Mouse (Mus musculus): ENCODE data around the gene P2ry4. TPM values are rescaled to one million over a fixed set of nuclear protein-coding genes. Genes with fewer than 3 reads are reported as not detected.

The P2ry4 gene
- total and polyA plus RNA-seq, 2 experiments from 2014 or later: not detected

- H3K9me3 ChIP-seq (replicated peaks; ENCODE audit: control insufficient read depth, low read length): no peaks in the 10 kb centered on the region
- DNase-seq (ENCODE audit: low spot score) (peak; percentile 5), ATAC-seq (ENCODE audit: insufficient read depth, low read depth) (no peak)
- H3K27me3 ChIP-seq (ENCODE audit: control insufficient read depth, insufficient read depth, low read length): no peaks in the 10 kb centered on the region
- H3K4me1 ChIP-seq (ENCODE audit: control insufficient read depth, insufficient read depth): no peaks in the 10 kb centered on the region
- peak overlapping the region; percentile 62 for H3K4me2 ChIP-seq (ENCODE audit: low read depth, low read length)
- H3K4me3 ChIP-seq (ENCODE audit: low read depth, low read length): peak overlapping the region; percentile 70
- peaks cover 16% of the 10 kb centered on the region for H3K36me3 ChIP-seq (replicated peaks; ENCODE audit: control insufficient read depth, insufficient read depth, low read length)
- peak overlapping the region; percentile 67; the same call in 1 of the 2 replicates for H3K9ac ChIP-seq (replicated peaks; ENCODE audit: low read depth, low read length)
- no peak overlapping the region for H3K27ac ChIP-seq (ENCODE audit: low read depth)
- TF ChIP-seq EP300 (IDR thresholded peaks at IDR 0.05; ENCODE audit: low read depth) (no peak), CTCF (IDR thresholded peaks at IDR 0.05; ENCODE audit: low read depth) (no peak)
- WGBS: 23% methylated on average over 7 of the region's 7 CpGs
Measured at GRCm38 (mm10) chrX:100625146-100625545, 30.5 kb upstream of the P2ry4 start.

GRCm38 (mm10) chrX:100624242-100624641 is 29.6 kb upstream of the P2ry4 start:
- H3K27ac ChIP-seq (ENCODE audit: low read depth): no peak overlapping the region
- H3K4me3 ChIP-seq (ENCODE audit: low read depth, low read length): no peak overlapping the region
- 76% methylated on average over 4 of the region's 4 CpGs for WGBS
- H3K9me3 ChIP-seq (replicated peaks; ENCODE audit: control insufficient read depth, low read length): no peaks in the 10 kb centered on the region
- peaks cover 16% of the 10 kb centered on the region for H3K36me3 ChIP-seq (replicated peaks; ENCODE audit: control insufficient read depth, insufficient read depth, low read length)
- no peaks in the 10 kb centered on the region for H3K4me1 ChIP-seq (ENCODE audit: control insufficient read depth, insufficient read depth)
- no peak for ATAC-seq (ENCODE audit: insufficient read depth, low read depth)
- H3K27me3 ChIP-seq (ENCODE audit: control insufficient read depth, insufficient read depth, low read length): no peaks in the 10 kb centered on the region
- no peak for DNase-seq (ENCODE audit: low spot score)
- H3K9ac ChIP-seq (replicated peaks; ENCODE audit: low read depth, low read length): no peak overlapping the region
- no peak for TF ChIP-seq CTCF (IDR thresholded peaks at IDR 0.05; ENCODE audit: low read depth)
- TF ChIP-seq EP300 (IDR thresholded peaks at IDR 0.05; ENCODE audit: low read depth): no peak
- H3K4me2 ChIP-seq (ENCODE audit: low read depth, low read length): no peak overlapping the region

- TF ChIP-seq CTCF (IDR thresholded peaks at IDR 0.05; ENCODE audit: low read depth) (peak; percentile 32), EP300 (IDR thresholded peaks at IDR 0.05; ENCODE audit: low read depth) (no peak)
- 53% methylated on average over 2 of the region's 2 CpGs for WGBS
- Histone ChIP-seq H3K9me3 (replicated peaks; ENCODE audit: control insufficient read depth, low read length) (no peaks in the 10 kb centered on the region), H3K9ac (replicated peaks; ENCODE audit: low read depth, low read length) (no peak overlapping the region), H3K27me3 (ENCODE audit: control insufficient read depth, insufficient read depth, low read length) (no peaks in the 10 kb centered on the region), H3K36me3 (replicated peaks; ENCODE audit: control insufficient read depth, insufficient read depth, low read length) (peaks cover 16% of the 10 kb centered on the region), H3K4me1 (ENCODE audit: control insufficient read depth, insufficient read depth) (no peaks in the 10 kb centered on the region), H3K4me2 (ENCODE audit: low read depth, low read length) (no peak overlapping the region), H3K27ac (ENCODE audit: low read depth) (no peak overlapping the region), H3K4me3 (ENCODE audit: low read depth, low read length) (no peak overlapping the region)
- DNase-seq (ENCODE audit: low spot score) (peak; percentile 6), ATAC-seq (ENCODE audit: insufficient read depth, low read depth) (no peak)
Measured at GRCm38 (mm10) chrX:100621366-100621765, 26.7 kb upstream of the P2ry4 start.

- no peak for ATAC-seq (ENCODE audit: insufficient read depth, low read depth)
- no peak for TF ChIP-seq CTCF (IDR thresholded peaks at IDR 0.05; ENCODE audit: low read depth)
- TF ChIP-seq EP300 (IDR thresholded peaks at IDR 0.05; ENCODE audit: low read depth): no peak
Measured at GRCm38 (mm10) chrX:100618488-100618887, 23.8 kb upstream of the P2ry4 start.

GRCm38 (mm10) chrX:100605314-100605713 is 10.6 kb upstream of the P2ry4 start, which contains the start of gene Arr3:
TSS of gene Arr3 (plus strand) at chrX:100605497.
- no peak within 1 kb of the TSS for H3K27ac ChIP-seq (ENCODE audit: low read depth)

More at GRCm38 (mm10) chrX:100618488-100618887, 23.8 kb upstream of the P2ry4 start:
- Histone ChIP-seq H3K4me1 (ENCODE audit: control insufficient read depth, insufficient read depth) (no peaks in the 10 kb centered on the region), H3K27ac (ENCODE audit: low read depth) (no peak overlapping the region), H3K4me2 (ENCODE audit: low read depth, low read length) (no peak overlapping the region), H3K9me3 (replicated peaks; ENCODE audit: control insufficient read depth, low read length) (no peaks in the 10 kb centered on the region), H3K27me3 (ENCODE audit: control insufficient read depth, insufficient read depth, low read length) (no peaks in the 10 kb centered on the region; the same call in 1 of the 2 replicates), H3K36me3 (replicated peaks; ENCODE audit: control insufficient read depth, insufficient read depth, low read length) (peaks cover 13% of the 10 kb centered on the region), H3K9ac (replicated peaks; ENCODE audit: low read depth, low read length) (no peak overlapping the region), H3K4me3 (ENCODE audit: low read depth, low read length) (no peak overlapping the region)
- 54% methylated on average over 3 of the region's 3 CpGs for WGBS
- DNase-seq (ENCODE audit: low spot score): no peak

GRCm38 (mm10) chrX:100599755-100600154 is 5.1 kb upstream of the P2ry4 start:
- H3K36me3 ChIP-seq (replicated peaks; ENCODE audit: control insufficient read depth, insufficient read depth, low read length): no peaks in the 10 kb centered on the region
- no peaks in the 10 kb centered on the region for H3K4me1 ChIP-seq (ENCODE audit: control insufficient read depth, insufficient read depth)
- H3K27me3 ChIP-seq (ENCODE audit: control insufficient read depth, insufficient read depth, low read length): no peaks in the 10 kb centered on the region
- H3K9me3 ChIP-seq (replicated peaks; ENCODE audit: control insufficient read depth, low read length): no peaks in the 10 kb centered on the region
- H3K9ac ChIP-seq (replicated peaks; ENCODE audit: low read depth, low read length): no peak overlapping the region
- no peak for DNase-seq (ENCODE audit: low spot score)
- no peak overlapping the region for H3K4me3 ChIP-seq (ENCODE audit: low read depth, low read length)
- no peak overlapping the region for H3K4me2 ChIP-seq (ENCODE audit: low read depth, low read length)
- no peak for ATAC-seq (ENCODE audit: insufficient read depth, low read depth)
- WGBS: 58% methylated on average over 4 of the region's 4 CpGs
- TF ChIP-seq EP300 (IDR thresholded peaks at IDR 0.05; ENCODE audit: low read depth) (no peak), CTCF (IDR thresholded peaks at IDR 0.05; ENCODE audit: low read depth) (no peak)
- H3K27ac ChIP-seq (ENCODE audit: low read depth): no peak overlapping the region

More at GRCm38 (mm10) chrX:100605314-100605713, 10.6 kb upstream of the P2ry4 start, which contains the start of gene Arr3:
- Histone ChIP-seq H3K36me3 (replicated peaks; ENCODE audit: control insufficient read depth, insufficient read depth, low read length) (no peaks in the 10 kb centered on the region), H3K4me3 (ENCODE audit: low read depth, low read length) (no peak within 1 kb of the TSS), H3K27me3 (ENCODE audit: control insufficient read depth, insufficient read depth, low read length) (no peaks in the 10 kb centered on the region), H3K4me2 (ENCODE audit: low read depth, low read length) (no peak within 1 kb of the TSS), H3K9me3 (replicated peaks; ENCODE audit: control insufficient read depth, low read length) (no peaks in the 10 kb centered on the region), H3K4me1 (ENCODE audit: control insufficient read depth, insufficient read depth) (no peaks in the 10 kb centered on the region), H3K9ac (replicated peaks; ENCODE audit: low read depth, low read length) (no peak within 1 kb of the TSS)
- no peak for DNase-seq (ENCODE audit: low spot score)
- 35% methylated on average over 1 of the region's 1 CpGs for WGBS
- TF ChIP-seq CTCF (IDR thresholded peaks at IDR 0.05; ENCODE audit: low read depth) (no peak), EP300 (IDR thresholded peaks at IDR 0.05; ENCODE audit: low read depth) (no peak)
- no peak for ATAC-seq (ENCODE audit: insufficient read depth, low read depth)

Measured in heart, postnatal 0 days (tissue).